Mouse (Mus musculus) brain, adult 10 weeks (tissue): Measurements from ENCODE around the gene Gm4836. TPM values are rescaled to one million over a fixed set of nuclear protein-coding genes. Genes with fewer than 3 reads are reported as not detected.

Source experiments
- polyA plus RNA-seq: library from polyadenylated mRNA; stranded (reverse); fragments of 350-450 nt; fragmentation: Illumina TruSeq; extraction: RNeasy Lipid Tissue Mini Kit (QIAGEN cat#74804); gene quantifications from one replicate; pipeline ENCODE4 v1.2.3, GENCODE M21; 2015; ENCODE audit warnings: low read depth, low replicate concordance

Gm4836 gene
- not detected for polyA plus RNA-seq

GRCm38 (mm10) chrX:28293532-28293931 lies at the start of gene Gm4836:
Gm4836 (minus strand) TSS chrX:28293632.

